Mouse (Mus musculus): ENCODE results near the gene Frmd4a. TPM values are rescaled to one million over a fixed set of nuclear protein-coding genes. Genes with fewer than 3 reads are reported as not detected.
"Not testable (repeated sequence)": the region's sequence is repeated elsewhere in the genome, so short reads cannot be mapped to it uniquely, and the experiment has no call there.

Frmd4a gene
- total RNA-seq, 4 experiments from 2014 or later: 10.3 to 20.8 (median 15.6) TPM

DNA sequence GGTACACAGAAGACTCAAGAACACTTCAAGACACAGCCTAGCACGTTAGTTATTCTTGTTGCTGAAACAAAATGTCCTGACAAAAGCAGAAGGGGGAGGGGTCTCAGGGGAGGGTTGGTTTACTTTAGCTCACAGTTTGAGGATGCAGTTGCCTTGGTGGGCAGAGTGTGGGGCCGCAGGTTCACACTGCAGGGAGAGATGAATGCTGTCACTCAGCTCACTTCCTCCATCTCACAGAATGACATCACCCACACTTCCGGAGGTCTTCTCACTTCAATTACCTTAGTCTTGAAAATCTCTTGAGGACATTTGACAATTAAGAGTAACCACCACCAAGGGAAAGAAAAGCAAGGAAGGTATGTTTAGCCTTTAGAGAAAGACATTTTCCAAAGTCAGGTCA lies 574.1 kb downstream of the Frmd4a start:
- no peak for DNase-seq

DNA sequence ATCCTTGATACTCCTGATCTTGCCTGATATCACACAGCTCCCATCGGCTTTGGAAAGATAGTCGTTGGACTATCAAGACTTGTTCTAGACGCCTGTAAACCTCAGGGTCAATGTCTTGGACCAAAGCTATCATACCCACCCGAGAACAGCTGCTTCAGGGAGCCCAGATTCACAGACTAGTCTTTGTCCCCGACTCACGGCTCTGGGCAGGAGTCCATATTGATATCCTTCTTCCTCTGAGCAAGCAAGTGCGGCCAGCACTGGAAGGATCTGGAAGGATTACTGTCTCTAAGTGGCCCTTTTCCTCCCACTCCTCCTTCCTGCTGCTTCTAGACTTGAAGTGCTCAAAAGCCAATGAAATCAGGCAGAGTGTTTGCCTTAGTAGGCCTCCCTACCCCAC lies 575.1 kb downstream of the Frmd4a start:
- no peak for DNase-seq

DNA sequence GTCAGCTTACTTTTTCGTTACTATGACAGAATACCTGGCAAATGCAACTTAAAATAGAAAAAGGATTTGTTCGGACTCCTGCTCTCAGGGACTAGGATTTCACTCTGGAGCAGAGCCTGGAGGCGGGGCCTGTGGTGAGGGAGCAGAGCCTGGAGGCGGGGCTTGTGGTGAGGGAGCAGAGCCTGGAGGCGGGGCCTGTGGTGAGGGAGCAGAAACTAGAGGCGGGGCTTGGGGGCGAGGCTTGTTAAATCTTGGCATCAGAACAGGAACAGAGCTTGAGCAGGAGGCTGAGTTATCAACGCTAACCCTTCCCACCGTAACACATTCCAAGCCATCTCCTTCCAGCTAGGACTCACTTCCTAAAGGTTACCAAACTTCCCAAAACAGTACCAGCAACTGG lies 575.9 kb downstream of the Frmd4a start:
- peak; percentile 44 for DNase-seq

DNA sequence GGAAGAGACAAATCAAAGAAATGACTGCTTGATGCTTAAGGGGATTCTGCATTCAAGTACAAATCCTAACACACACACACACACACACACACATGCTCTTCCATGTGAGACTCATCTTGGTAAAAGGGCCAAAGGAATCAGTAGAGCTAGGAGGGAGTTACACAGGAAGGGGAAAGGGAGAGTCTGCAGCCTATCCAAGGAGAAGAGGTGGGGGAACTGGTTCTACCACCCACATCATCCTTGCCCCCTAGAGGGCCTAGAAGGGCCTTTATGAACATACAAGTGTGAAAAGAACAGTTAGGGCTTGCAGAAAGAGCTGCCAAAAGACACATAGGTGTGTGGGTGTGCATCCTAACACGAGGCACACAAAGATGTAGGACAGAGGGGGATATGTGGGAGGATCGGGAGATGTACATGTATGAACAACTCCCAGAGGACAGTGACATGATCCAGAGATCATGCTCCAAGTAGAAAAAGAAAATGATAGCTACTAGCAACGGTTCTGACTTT lies 576.4 kb downstream of the Frmd4a start:
- no peak for DNase-seq

DNA sequence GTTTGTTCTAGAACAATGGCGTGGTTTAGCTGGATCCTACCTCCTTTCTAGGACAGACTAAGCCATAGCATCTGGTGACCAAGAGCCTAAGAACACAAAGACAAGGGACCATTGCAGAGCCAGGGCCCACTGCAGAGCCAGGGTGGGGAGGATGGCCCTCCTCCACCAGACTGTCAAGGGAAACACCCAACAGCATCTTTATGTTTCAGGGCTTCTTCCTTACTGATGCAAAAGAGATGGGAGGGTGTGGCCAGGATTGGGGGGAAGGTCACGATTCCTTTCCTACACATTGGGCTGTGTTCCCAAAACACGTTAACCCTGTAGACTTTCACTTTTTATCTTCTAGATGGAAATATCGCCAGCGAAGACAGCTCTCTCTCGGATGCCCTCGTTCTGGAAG lies 579.5 kb downstream of the Frmd4a start:
- DNase-seq: no peak

DNA sequence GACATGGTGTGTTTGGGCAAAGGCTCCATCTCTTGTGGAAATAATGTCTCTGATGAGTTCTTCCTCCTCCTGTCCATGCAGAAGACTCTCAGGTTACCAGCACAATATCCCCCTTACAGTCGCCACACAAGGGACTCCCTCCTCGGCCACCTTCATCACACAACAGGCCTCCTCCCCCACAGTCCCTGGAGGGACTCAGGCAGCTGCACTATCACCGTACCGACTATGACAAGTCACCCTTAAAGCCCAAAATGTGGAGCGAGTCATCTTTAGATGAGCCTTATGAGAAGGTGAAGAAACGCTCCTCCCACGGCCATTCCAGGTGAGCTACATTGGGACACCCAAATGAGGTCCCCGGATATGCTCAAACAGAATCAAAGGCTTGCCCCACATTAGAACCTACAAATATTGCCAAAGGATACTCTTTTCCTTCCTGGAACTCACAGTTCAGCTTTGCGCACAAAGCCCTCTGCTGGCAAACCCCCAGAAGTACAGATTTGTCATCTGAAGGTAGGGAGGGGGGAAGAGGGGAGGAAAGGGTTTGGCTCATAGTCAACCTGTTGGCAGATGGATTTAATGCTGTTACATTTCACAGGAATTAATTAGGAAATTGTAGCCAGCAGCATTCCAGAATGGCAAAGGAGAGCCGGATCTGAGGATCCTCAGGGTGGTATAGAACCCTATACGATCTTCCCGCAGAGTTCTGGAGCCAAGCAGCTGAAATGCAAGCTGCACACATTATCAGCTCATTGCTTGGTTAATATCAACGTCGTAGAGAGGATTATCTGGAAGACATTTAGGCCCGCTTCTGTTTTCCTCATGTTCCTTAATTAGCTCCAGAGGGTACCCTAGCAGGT lies 583.7 kb downstream of the Frmd4a start:
- DNase-seq: peak; percentile 41

DNA sequence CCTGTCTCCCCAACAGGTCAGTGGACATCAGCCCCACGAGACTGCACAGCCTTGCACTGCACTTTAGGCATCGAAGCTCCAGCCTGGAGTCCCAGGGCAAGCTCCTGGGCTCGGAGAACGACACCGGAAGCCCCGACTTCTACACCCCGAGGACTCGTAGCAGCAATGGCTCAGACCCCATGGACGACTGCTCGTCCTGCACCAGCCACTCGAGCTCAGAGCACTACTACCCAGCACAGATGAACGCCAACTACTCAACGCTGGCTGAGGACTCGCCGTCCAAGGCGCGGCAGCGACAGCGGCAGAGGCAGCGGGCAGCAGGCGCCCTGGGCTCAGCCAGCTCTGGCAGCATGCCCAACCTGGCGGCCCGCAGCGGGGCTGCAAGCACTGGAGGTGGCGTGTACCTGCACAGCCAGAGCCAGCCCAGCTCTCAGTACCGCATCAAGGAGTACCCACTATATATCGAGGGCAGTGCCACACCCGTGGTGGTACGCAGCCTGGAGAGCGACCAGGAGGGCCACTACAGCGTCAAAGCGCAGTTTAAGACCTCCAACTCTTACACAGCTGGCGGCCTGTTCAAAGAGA lies 585.9 kb downstream of the Frmd4a start:
- no peak for DNase-seq

DNA sequence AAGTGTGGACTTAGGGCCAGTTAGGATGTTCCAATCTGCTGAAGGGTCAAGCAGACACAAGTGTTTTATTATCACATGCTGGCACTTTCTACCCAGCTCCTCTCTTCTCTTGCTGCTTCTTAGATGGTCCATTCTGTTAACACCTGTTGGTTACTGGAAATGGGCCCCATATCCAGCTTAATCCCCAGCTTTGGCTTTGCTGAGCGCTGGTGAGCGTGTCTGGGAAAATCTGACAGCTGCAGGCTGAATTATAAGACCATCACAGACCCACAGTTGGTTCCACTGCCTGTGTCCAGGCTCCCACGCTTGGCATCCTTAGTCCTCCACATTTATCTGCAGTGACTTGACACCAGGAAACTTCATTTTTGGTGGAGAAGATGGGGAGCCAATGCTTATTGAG lies 589.0 kb downstream of the Frmd4a start:
- DNase-seq: no peak

DNA sequence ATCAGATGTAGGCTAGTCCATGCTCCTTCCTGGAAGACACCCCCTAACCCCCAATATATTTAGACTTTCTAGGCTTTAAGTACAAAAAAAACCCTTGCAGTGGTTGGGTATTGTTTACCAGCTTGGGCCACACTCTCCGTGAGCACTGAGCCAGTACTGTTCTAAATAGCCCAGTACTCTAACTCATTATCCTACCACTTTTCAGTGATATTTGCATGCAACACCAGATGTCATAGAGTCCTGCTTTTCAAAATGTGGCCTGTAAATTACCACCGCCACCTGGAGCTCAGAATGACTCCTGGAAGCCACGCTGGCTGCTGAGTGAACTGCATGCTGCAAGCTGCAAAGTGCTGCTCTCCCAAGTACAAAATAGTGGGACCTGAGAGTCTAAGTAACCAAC lies 590.7 kb downstream of the Frmd4a start:
- no peak for DNase-seq

DNA sequence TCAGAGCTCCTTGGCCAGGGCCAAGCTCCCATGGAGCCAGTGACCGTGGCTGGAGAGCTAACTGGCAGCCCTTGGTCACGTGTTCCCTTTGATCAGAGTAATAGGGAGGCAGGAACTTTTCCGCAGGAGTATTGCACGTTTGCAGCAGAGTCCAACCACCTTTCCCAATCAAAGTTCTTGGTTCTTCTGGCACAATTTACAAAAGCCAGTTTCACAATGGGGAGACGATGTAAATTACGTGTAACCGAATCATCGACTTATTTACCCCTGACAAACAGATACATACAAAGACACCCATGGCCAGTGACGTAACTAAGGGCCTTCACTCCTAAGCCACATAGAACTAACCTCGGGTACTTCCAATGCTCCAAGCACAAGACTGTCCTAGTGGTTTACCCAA lies 591.9 kb downstream of the Frmd4a start:
- DNase-seq: no peak

DNA sequence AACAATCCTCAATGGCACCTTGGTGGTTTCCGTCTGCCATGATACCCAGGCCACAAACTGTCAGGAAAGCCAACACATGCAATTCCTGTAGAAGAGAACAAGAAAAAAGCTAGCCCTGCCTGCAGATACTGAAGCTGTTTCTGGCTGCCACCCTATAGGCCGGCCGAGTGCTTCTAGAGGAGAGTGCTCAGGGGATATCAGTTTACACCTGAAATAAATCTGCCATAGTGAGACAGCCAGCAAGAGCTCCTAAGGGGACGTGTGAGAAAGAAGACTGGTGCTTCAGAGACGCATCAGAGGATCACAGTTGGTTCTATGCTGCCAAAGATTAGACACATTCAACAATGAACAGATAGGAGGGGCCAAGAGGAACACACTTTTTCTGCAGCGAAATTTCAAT lies 593.8 kb downstream of the Frmd4a start:
- DNase-seq: no peak

DNA sequence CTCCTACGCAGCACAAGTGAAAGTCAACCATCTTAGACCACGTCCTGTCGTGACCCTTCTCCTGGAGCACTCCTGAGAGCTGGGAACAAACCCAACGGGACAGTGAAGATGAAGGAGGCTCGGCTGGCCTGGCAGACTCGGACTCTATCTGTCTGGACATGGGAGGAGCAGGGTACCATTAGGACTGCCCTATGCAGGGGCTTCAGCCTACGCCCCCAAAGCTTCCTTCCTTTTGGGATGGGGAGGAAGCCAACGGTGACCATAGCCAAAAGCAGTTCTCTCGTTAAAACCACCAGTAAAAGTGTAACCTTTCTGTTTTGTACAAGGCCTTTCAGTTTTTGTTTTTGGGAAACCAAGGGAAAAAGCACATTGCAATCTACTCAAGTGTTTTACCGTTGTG lies 594.2 kb downstream of the Frmd4a start:
- no peak for DNase-seq

DNA sequence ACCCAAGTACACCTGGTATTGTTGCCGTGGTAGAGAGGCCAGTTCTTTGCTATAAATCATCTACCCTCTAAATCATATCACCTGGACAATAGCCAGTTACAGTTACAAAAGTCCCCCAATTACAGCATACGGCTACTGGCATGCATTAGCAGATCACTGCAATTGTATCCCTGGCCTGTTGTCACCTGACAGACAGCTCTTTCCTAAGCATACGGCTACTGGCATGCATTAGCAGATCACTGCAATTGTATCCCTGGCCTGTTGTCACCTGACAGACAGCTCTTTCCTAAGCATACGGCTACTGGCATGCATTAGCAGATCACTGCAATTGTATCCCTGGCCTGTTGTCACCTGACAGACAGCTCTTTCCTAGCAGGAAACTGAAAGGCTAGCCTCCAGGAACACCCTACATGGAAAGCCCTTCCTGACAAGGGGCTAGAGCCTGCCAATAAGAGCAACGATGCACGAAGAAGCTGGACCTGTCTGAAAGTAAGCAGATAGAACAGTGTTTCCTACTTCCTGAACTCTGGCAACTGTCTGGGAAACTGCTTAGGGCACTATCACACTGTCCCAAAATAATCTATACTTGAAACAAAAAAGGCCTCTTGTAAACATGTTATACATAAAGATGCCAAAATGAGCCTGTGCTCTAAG lies 596.9 kb downstream of the Frmd4a start:
- not testable (repeated sequence) for DNase-seq

DNA sequence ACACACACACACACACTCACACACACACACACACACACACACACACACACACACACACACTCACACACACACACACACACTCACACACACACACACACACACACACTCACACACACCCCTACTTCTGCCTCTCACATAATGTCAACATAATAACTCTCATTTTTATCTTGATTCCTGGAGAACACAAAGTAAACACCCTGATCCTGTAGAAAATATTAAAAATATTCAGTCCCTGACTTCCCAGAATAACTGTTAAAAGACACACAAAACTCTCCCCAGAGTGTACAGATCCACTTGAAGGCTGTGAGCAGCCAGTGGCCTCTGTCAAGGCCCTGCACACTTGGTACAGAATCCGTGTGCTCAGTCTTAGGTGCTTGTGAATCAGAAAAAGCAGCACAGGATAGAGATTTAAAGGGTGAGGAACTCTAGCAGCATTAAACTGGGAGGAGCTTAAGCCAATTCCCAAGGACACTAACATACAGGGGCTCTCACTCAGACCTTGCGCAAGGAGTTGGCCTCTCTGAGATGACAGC lies 597.6 kb downstream of the Frmd4a start:
- no peak for DNase-seq

DNA sequence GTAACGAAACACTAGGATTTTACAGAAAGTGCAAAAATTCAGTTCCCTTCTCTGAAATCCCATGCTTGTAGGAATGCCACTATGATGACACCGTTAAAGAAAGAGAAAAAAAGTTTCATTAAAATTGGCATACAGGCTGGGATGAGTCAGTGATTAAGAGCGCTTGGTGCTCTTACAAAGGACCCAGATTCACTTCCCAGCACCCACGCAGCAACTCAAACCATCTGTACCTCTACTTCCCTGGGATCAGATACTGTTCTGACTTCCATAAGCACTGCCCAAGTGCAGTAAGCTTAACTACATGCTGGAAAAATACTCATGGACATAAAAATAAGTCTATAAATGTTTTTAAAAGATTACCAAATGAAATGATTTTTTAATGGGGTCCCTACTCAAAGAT lies 599.5 kb downstream of the Frmd4a start:
- no peak for DNase-seq

DNA sequence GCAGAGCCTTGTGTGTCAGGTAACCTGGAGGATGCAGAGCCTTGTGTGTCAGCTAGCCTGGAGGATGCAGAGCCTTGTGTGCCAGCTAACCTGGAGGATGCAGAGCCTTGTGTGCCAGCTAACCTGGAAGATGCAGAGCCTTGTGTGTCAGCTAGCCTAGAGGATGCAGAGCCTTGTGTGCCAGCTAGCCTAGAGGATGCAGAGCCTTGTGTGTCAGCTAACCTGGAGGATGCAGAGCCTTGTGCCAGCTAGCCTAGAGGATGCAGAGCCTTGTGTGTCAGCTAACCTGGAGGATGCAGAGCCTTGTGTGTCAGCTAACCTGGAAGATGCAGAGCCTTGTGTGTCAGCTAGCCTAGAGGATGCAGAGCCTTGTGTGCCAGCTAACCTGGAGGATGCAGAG lies 601.6 kb downstream of the Frmd4a start:
- not testable (repeated sequence) for DNase-seq

DNA sequence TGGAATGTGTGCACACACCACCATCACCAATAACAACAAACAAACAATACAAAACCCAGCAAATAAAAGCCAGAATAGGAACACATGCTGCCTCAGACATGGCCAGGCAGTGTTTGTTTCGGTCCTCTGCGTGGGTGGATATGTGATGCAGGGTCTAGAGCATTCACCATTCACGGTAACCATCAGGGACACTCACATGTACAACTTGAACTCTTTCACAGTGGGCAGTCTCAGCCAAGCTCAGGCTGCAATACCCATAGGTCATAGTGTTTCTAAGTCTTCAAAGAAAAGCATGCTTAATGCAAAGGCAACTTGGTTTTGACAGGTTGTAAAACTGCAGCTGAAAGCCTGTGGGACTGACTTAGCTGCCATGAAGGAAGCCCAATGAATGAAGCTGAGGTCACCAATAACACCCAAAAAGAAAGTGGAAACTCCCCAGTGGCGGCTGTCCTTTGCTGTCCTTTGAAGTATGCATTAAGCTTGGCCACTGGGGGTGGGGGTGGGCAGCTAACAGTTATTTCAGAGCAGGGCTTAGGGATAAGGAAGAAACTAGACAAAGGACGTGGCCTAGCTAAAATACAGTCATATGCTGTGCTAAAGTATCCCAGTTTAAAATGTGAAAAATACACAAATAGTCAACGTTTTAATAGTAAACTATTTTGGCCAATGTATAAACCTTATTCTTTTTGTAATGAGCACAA lies 602.5 kb downstream of the Frmd4a start:
- DNase-seq: no peak

DNA sequence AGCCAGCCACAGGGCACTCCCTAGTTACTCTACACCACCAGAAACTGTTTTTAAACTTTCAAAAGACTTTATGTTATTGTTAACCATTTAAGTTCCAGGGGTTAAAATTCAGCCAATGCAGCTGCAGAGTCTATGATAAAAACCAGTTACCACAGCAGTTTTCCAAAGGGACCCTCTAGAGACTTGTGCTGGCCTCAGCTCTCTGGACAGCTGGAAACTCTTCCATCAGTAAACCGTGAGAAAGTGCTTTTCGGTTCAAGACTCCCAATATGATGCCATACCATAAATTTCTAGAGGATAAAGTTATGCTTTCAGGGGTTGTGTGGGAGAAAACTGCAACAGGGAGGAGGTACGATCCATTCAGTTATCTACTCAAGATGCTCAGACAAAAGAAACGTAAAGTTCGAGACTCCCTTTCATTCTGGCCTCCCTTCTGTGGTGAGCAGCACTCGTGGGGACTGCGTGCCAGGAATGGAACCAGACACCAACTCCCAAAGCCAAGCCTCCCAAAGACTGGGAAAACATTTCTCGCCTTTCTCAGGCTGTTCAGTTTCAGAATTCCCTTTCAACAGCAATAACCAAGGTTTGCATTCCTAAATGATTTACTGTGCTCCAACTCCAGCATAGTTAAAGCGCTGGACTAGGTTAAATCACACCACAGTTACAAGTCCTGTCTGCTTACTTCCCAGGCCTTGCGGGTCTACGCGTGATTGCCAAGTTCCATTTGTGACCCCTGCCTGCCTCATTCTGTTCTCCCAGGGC lies 603.3 kb downstream of the Frmd4a start:
- DNase-seq: no peak

DNA sequence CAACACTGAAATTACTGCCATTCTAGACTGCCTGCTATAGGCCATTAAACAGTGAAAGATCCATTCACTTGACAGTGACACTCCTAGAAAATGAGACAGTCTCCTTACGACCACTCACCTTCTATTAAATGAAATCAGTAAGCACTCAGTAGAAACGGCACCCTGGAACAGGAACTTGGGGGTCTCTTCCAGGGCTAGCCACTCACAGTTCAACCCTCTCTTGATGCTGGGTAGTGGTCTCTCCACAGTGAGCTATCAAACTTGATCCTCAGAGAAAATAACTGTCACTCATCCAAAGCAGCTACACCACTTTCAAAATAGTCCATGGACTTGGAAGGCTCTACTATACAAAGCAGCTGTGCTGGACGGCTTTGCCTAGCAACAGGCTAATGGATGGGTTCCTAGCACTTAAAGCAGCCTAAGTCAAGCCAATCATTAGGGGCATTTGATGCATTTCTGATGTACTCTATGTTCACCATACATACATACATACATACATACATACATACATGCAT lies 604.0 kb downstream of the Frmd4a start:
- DNase-seq: no peak

DNA sequence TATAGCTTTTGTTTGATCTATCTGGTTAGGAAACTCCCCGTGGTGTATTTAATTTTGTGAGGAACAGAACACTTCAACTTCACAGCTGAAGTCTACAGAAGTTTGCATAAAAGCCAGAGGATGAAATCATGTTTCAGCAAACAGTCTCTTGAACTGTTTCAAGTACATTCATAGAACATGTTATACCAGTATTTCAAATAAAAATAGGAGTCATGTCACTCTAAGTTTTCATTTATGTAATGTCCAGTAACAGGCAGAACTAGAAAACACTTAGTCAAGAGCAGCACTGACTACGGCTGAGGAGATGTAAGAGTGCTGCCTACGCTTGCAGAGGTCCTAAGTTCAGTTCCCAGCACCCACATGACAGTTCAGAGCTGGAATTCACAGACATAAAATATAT lies 609.4 kb downstream of the Frmd4a start:
- DNase-seq: no peak

DNA sequence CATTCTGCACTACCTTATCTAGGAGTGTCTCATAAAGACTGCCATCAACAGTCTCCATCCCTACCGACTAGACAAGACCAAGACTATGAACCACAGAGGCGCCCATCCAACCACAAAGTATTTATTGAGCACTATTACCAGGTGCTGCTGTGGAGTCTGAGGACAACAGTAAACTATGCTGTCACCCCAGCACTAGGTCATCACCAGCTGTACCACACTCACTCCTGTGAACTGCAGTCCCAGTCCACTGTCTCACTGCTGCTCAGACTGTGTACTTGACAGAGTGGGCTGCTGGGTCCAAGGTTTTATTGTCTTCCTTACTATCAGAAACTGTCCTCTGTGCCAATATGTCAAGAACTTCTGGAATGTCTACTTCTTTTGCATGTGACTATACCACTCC lies 611.4 kb downstream of the Frmd4a start:
- DNase-seq: no peak

DNA sequence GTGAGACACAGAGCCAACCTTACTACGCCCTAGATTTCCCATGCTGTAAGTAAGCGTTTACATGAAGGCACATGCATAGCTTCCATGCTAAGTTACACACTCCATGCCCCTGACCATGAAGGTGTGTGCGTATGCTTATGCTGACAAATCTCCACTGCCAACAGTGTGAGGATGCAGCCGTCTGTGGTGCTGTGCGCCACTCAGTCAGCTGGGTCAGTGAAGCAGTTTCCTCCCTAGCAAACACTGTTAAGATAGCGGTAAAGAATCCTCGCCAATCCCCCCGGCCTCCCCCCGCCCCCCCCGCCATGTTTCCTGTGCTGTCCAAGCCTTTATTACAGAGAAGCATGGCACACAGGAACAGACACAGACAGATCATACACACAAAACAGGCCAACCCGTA lies 612.0 kb downstream of the Frmd4a start:
- DNase-seq: no peak

All from adrenal gland, adult 8-10 months (tissue).